Mouse (Mus musculus) layer of hippocampus, adult 2 months (tissue): ENCODE measurements around the gene Klf8. TPM values are rescaled to one million over a fixed set of nuclear protein-coding genes. Genes with fewer than 3 reads are reported as not detected.

Experiments
- DNase-seq, 2 experiments: peaks; one replicate each; pipeline ENCODE4 v3.0.0; 2022; ENCODE audit warnings: low spot score in 2 of 2
- H3K27ac ChIP-seq: fragments of 200-600 bp; 2 replicates; pipeline ENCODE4 v1.8.1; 2022
- H3K4me3 ChIP-seq: fragments of 200-600 bp; 2 replicates; pipeline ENCODE4 v1.8.1; 2022; ENCODE audit warnings: mild to moderate bottlenecking
- CTCF ChIP-seq: fragments of 200-600 bp; conservative IDR thresholded peaks from 2 replicates; pipeline ENCODE4 v1.8.1; 2022; ENCODE audit warnings: antibody characterized with exemption, mild to moderate bottlenecking, moderate library complexity
- total RNA-seq, 2 experiments: library from RNA; stranded (reverse); gene quantifications; 2 replicates each; pipeline ENCODE4 v1.2.3; 2021

Gene Klf8
- total RNA-seq, 2 experiments from 2014 or later, result 3.5 to 3.8 TPM

DNA sequence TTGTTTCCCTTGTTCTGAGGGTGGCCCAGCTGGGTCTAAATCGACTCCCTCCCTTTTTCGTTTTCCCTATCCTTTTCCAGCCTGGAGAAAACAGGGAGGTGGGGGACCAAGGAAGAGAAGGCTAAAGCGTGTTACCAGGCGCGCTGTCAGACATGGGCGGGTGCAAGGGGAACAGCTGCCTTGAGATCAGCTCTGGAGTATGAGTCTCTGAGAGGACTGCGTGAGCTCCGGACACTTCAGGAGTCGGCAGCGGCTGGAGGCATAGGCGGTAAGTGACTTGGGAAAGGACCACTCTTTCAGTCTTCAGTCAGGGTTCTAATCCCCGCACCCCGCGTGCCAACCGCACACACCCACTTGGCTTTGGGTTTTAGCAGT, 122.9 kb downstream of the Klf8 start:
- Histone ChIP-seq H3K4me3 (peak overlapping the region; percentile 60), H3K27ac (peak overlapping the region; percentile 32; the same call in 1 of the 2 replicates)
- DNase-seq, result no peak
- no peak for TF ChIP-seq CTCF

DNA sequence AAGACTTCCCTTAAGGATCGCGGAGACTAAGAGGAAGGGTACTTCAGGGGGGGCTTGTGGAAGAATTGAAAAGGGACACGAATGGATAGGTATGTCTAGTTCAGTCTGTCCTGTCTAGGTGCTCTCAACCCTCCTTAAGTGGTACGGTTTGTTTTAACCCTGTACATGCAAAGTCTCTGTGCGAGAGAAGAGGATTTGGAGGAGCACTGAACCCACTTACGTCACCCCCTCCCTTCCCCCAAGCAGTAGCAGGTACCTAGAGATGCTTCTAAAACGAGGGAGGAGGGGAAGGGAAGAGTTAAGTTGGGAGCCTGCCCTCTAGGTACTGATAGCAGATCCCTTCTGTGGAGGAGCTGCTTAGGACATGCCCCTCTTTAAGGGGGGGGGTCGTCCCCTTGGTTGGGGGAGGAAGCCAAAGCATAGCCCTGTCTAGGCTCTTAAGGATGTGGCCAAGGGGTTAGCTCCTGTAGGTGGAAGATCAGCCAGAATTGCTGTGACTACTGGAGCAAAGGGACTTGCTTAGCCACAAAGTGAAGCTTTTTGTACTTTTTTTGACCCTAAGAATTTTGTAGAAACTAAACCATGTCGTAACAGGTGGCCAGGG, 123.5 kb downstream of the Klf8 start:
- no peak for DNase-seq
- H3K27ac ChIP-seq, result no peak overlapping the region
- peak overlapping the region; percentile 60 for H3K4me3 ChIP-seq
- TF ChIP-seq CTCF, result no peak

DNA sequence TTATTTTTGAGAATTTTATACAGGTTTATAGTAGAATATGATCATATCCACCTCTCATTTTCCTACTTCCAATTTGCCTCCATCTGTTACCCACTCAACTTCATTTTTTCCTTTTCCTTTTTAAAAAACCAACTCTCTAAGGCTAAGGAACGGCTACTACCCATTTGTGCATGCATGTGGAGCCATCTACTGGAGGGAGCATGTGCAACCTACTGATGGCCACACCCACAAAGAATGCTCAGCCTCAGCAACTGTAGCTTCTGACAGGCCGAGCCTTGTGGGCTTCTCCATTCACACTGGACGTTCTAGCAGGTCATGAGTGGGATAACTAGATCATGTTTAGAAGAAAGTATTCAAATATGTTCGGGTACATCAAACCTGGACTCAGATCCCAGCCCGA, 129.5 kb downstream of the Klf8 start:
- H3K27ac ChIP-seq, result no peak overlapping the region
- TF ChIP-seq CTCF, result peak; percentile 82
- no peak overlapping the region for H3K4me3 ChIP-seq
- peak; percentile 32 to 42 for DNase-seq

DNA sequence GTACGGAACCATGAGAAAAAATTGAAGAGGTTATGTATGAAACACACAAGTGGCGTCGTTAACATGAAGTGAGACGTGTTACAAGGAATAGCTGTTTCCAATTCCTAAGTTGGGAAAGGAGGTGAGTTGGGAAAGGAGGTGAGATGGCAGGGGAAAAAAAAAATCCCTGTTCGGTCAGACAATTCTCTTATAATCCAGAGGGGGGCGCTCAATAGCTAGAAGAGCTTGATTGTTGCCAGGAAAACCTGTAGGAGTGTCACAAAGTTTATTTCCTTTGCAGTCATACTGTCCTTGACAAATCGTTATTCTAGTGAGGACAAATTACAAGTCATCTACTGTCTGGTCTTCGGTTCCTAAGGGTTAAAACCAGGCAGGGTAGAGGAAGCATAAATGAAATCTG, 132.5 kb downstream of the Klf8 start:
- no peak overlapping the region for H3K4me3 ChIP-seq
- peak; percentile 70 for TF ChIP-seq CTCF
- no peak for DNase-seq
- no peak overlapping the region for H3K27ac ChIP-seq

DNA sequence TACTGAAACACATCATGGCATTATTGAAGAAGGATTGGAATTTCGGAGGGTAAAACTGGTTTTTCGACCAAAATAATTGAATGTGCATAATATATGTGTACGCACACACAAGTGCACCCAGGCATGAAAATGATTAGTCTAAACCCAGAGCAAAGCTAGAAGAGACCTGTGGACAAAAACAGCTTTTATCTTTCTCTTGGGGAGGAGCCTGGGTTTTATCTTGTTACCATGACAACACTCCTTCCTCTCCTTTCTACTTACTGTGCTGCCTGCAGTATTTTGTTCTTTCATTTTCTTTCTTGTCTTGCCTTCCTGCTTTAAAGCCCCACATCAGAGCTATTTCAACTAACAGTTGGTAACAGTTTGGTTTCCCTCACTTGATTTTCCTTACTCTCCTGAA, 137.8 kb downstream of the Klf8 start:
- DNase-seq, result no peak
- H3K27ac ChIP-seq, result peak overlapping the region; percentile 51; the same call in 1 of the 2 replicates
- no peak overlapping the region for H3K4me3 ChIP-seq
- no peak for TF ChIP-seq CTCF

DNA sequence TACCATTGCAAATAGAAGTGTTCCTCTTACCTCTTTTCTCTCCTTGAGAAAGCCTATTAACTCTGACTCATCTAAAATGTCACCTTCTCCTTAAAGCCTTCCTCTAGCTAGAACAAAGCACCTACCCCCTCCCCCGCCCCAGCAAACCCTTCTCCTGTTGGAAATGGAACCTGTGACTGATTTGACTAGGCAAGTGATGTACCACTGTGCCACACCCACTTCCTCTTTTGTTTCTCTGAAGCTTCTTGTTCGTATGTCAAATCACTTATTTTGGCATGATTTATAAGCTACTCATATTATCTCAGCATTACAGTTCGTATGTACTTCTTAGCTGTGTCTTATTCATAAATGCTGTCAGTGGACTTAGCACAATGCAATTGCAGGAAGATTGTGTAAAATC, 144.5 kb downstream of the Klf8 start:
- DNase-seq, result no peak
- TF ChIP-seq CTCF, result no peak
- Histone ChIP-seq H3K27ac (no peak overlapping the region), H3K4me3 (no peak overlapping the region)

DNA sequence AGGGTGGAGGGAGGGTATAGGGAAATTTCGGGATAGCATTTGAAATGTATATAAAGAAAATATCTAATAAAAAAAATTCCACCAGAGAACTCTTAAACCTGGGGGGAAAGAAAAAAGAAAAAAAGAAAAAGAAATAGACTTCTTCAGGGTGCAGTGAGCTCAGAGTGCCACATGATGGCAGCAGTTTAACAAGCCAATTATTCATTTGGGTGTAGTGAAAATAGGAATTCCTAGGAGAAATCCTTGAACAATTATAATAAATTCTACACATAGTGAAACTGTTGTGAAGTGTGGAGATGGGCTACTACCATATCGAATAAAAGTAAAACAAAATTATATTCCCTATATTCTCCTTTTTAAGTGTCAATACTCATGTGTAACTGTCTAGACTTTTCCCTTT, 152.0 kb downstream of the Klf8 start:
- DNase-seq, result peak in 1 of 2 experiments; percentile 21
- TF ChIP-seq CTCF, result peak; percentile 87
- Histone ChIP-seq H3K4me3 (no peak overlapping the region), H3K27ac (no peak overlapping the region)

DNA sequence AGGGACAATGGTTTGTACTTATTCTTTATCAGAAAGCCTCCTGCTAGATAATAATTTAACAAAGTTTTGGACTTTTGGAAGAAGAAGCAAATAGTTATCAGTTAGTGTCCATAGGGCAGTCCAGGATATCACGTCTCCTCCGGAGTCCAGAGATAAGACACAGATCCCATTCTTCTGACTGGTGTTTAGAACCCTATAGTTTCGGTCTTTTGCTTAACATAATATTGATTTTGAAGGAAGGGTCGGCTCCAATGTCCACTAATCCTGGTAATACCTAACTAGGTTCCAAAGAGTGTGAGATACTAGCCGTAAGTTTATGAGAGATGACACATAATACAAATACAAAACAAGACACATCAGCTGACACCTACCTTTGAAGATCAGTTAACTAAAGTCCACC, 179.8 kb downstream of the Klf8 start:
- no peak overlapping the region for H3K27ac ChIP-seq
- H3K4me3 ChIP-seq, result no peak overlapping the region
- no peak for TF ChIP-seq CTCF
- DNase-seq, result no peak

DNA sequence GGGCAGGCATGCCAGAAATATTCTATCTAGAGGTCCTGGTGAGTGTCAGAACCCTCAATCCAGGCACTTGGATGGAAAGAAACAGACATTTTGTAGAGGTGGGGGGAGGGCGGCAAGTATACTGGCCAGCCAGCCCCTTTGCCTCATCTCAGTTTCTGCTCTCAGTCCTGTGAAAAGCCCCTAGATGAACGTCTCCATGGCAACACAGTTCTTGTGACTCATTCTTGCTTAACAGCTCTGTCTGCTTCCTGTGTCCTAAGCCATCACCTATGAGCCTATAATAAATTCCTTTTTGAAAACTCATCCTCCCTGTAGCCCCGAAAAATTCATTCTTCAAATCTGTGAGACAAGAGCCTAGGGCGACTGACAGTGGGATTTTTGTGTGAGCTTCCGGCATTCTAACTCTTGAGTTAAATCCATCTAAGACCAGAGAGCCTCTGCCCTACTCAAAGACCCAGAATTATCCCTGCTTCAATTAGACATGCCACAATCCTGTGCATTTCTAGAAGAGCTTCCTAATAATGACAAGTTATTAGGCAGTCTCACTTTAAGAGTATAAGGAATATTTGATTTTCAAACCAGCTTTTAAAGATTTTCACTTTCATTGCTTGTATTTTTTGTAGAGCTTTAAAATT, 196.5 kb downstream of the Klf8 start:
- no peak for TF ChIP-seq CTCF
- Histone ChIP-seq H3K4me3 (no peak overlapping the region), H3K27ac (no peak overlapping the region)
- DNase-seq, result peak in 1 of 2 experiments; percentile 1

DNA sequence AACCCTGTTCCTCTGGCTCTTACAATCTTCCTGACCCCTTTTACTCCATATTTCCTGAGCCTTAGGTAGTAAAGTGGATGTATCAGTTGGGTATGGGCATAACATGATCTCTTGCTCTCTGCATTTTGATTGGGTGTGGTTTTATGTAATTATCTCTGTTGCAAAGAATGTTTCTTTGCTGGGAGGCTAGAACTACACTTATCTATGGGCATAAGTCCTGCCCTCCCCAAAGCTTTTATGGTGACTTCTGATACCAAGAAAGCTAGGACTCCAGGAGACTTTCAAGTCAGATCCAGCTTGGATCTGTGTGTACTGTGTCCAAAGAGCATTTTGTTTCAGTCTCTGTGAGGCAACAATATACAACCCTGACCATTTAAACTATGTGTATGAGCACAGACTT, 202.3 kb downstream of the Klf8 start:
- no peak overlapping the region for H3K27ac ChIP-seq
- no peak for DNase-seq
- TF ChIP-seq CTCF, result no peak
- no peak overlapping the region for H3K4me3 ChIP-seq

DNA sequence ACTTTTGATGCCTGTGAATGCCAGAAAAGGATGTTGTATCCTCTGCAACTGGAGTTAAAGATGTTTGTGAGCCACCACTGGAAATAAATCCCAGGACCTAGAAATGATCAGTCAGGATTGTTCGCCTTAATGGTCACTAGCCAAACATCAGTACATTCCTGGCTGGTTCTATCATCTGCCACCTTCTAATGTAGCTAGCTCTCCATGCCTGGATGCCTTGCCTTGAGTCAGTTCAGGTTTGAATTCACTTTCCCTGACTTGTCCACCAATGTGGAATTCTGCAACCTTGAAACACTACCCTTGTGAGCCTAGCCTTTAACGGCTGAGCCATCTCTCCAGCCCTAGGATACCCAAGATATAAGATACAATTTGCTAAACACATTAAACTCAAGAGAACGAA, 202.8 kb downstream of the Klf8 start:
- Histone ChIP-seq H3K4me3 (no peak overlapping the region), H3K27ac (no peak overlapping the region)
- DNase-seq, result no peak
- no peak for TF ChIP-seq CTCF

Other genes with a start within 250 kb of the Klf8 start
- gene Usp51, start 231.0 kb upstream of the Klf8 start, total RNA-seq, result 1 to 10 TPM; 2.5 to 2.7 TPM
- gene Mageh1, start 199.9 kb upstream of the Klf8 start, total RNA-seq, result 10 to 100 TPM; 53.2 to 53.6 TPM
- under 1 TPM; 0.51 to 0.74 TPM for gene Foxr2, start 118.7 kb upstream of the Klf8 start, total RNA-seq
- gene Rragb, start 97.5 kb upstream of the Klf8 start, total RNA-seq, result 10 to 100 TPM; 95.5 to 96.5 TPM